Mouse (Mus musculus): ENCODE measurements around the gene Rars. TPM values are rescaled to one million over a fixed set of nuclear protein-coding genes. Genes with fewer than 3 reads are reported as not detected.

Rars gene
- total and polyA plus RNA-seq, 3 experiments: 169 to 338 (median 280) TPM

GRCm38 (mm10) chr11:35853651-35854050, 19.3 kb upstream of the Rars start:
- Histone ChIP-seq H3K9ac (ENCODE audit: insufficient read depth, low read depth) (no peak overlapping the region), H3K27ac (ENCODE audit: insufficient read depth, low read depth) (no peak overlapping the region), H3K79me2 (replicated peaks; ENCODE audit: control insufficient read depth, extremely low read depth, insufficient read depth, poor library complexity, severe bottlenecking) (no peaks in the 10 kb centered on the region), H3K4me2 (ENCODE audit: insufficient read depth, low read depth, poor library complexity, severe bottlenecking) (no peak overlapping the region), H3K4me1 (ENCODE audit: control insufficient read depth in 1 of 2, insufficient read depth in 2 of 2) (peaks cover 0 to 4% of the 10 kb centered on the region in 2 experiments; a peak in 1 of 4 replicates), H3K36me3 (replicated peaks in 1 of 2; ENCODE audit: control insufficient read depth in 1 of 2, insufficient read depth in 1 of 2, low read length in 1 of 2) (peaks cover 0 to 40% of the 10 kb centered on the region in 2 experiments), H3K9me3 (replicated peaks; ENCODE audit: low read length) (no peaks in the 10 kb centered on the region), H3K27me3 (replicated peaks) (no peaks in the 10 kb centered on the region), H3K4me3 (replicated peaks in 1 of 3; ENCODE audit: low read depth in 2 of 3, low read length in 2 of 3, poor library complexity in 1 of 3) (no peak overlapping the region)
- DNase-seq (ENCODE audit: extremely low read depth): no peak
- in situ Hi-C loops (cut with MboI; ENCODE audit: low pct_ligation_motif_present, low pct_unique_long_range_greater_than_20kb, low sequenced_read_pairs): no loop called here
- dilution Hi-C loops (cut with MboI; ENCODE audit: extremely low pct_ligation_motif_present, extremely low pct_unique_long_range_greater_than_20kb, low sequenced_read_pairs): no loop called here
- TF ChIP-seq TBP (conservative IDR thresholded peaks at IDR 0.05; ENCODE audit: low read depth, low read length): no peak
- TF ChIP-seq POLR2A (IDR thresholded peaks at IDR 0.05; ENCODE audit: low read depth, low read length): no peak
- TF ChIP-seq KAT2A (IDR thresholded peaks at IDR 0.05; ENCODE audit: insufficient replicate concordance, low read length): no peak
- no peak for TF ChIP-seq MAZ (IDR thresholded peaks at IDR 0.05; ENCODE audit: low read depth, low read length)
- no peak for TF ChIP-seq MAFK (IDR thresholded peaks at IDR 0.05; ENCODE audit: insufficient replicate concordance, low read length)
- no peak for TF ChIP-seq CHD1 (IDR thresholded peaks at IDR 0.05; ENCODE audit: low read depth, low read length)
- peak; percentile 23 for TF ChIP-seq RAD21 (IDR thresholded peaks at IDR 0.05; ENCODE audit: low read depth, low read length)
- no peak for TF ChIP-seq PAX5 (IDR thresholded peaks at IDR 0.05; ENCODE audit: low read length)
- peak; percentile 16 to 42; a peak in 3 of 4 replicates for TF ChIP-seq CTCF (conservative IDR thresholded peaks at IDR 0.05 in 1 of 2, IDR thresholded peaks at IDR 0.05 in 1 of 2; ENCODE audit: low read depth in 2 of 2, low read length in 2 of 2)

- peak; percentile 25; the same call in 1 of the 2 replicates for TF ChIP-seq IRF4 (IDR thresholded peaks at IDR 0.05; ENCODE audit: low read depth, low read length)
- peak; percentile 46; the same call in 1 of the 2 replicates for TF ChIP-seq MAX (IDR thresholded peaks at IDR 0.05; ENCODE audit: low read length)
- no peak for TF ChIP-seq RCOR1 (conservative IDR thresholded peaks at IDR 0.05; ENCODE audit: low read depth, low read length)
- TF ChIP-seq MYC (IDR thresholded peaks at IDR 0.05; ENCODE audit: low read depth, low read length): peak; percentile 79
- TF ChIP-seq NRF1 (IDR thresholded peaks at IDR 0.05; ENCODE audit: low read depth, low read length): no peak
- no peak for TF ChIP-seq JUND (conservative IDR thresholded peaks at IDR 0.05; ENCODE audit: low read depth, low read length)
- TF ChIP-seq SMC3 (IDR thresholded peaks at IDR 0.05; ENCODE audit: low read depth, low read length): peak; percentile 77
- TF ChIP-seq CTCF (conservative IDR thresholded peaks at IDR 0.05 in 1 of 2, IDR thresholded peaks at IDR 0.05 in 1 of 2; ENCODE audit: low read depth in 2 of 2, low read length in 2 of 2): peak; percentile 85
- TF ChIP-seq RAD21 (IDR thresholded peaks at IDR 0.05; ENCODE audit: low read depth, low read length): peak; percentile 81
- peak; percentile 84 for DNase-seq (ENCODE audit: extremely low read depth)
- no peaks in the 10 kb centered on the region for H3K79me2 ChIP-seq (replicated peaks; ENCODE audit: control insufficient read depth, extremely low read depth, insufficient read depth, poor library complexity, severe bottlenecking)
Measured at GRCm38 (mm10) chr11:35852731-35853130, 18.4 kb upstream of the Rars start.

More at GRCm38 (mm10) chr11:35852731-35853130, 18.4 kb upstream of the Rars start:
- Histone ChIP-seq H3K4me1 (ENCODE audit: control insufficient read depth in 1 of 2, insufficient read depth in 2 of 2) (peaks cover 0 to 4% of the 10 kb centered on the region in 2 experiments; a peak in 1 of 4 replicates), H3K27ac (ENCODE audit: insufficient read depth, low read depth) (no peak overlapping the region), H3K9ac (ENCODE audit: insufficient read depth, low read depth) (no peak overlapping the region), H3K27me3 (replicated peaks) (no peaks in the 10 kb centered on the region), H3K9me3 (replicated peaks; ENCODE audit: low read length) (no peaks in the 10 kb centered on the region), H3K4me3 (replicated peaks in 1 of 3; ENCODE audit: low read depth in 2 of 3, low read length in 2 of 3, poor library complexity in 1 of 3) (no peak overlapping the region), H3K4me2 (ENCODE audit: insufficient read depth, low read depth, poor library complexity, severe bottlenecking) (no peak overlapping the region), H3K36me3 (replicated peaks in 1 of 2; ENCODE audit: control insufficient read depth in 1 of 2, insufficient read depth in 1 of 2, low read length in 1 of 2) (peaks cover 0 to 43% of the 10 kb centered on the region in 2 experiments)
- dilution Hi-C loops (cut with MboI; ENCODE audit: extremely low pct_ligation_motif_present, extremely low pct_unique_long_range_greater_than_20kb, low sequenced_read_pairs) (no loop called here), in situ Hi-C loops (cut with MboI; ENCODE audit: low pct_ligation_motif_present, low pct_unique_long_range_greater_than_20kb, low sequenced_read_pairs) (no loop called here)
